Mouse (Mus musculus): ENCODE results near the gene Cabp2. TPM values are rescaled to one million over a fixed set of nuclear protein-coding genes. Genes with fewer than 3 reads are reported as not detected.

Cabp2 gene
- polyA plus RNA-seq, 1 experiment from 2014 or later = not detected

DNA sequence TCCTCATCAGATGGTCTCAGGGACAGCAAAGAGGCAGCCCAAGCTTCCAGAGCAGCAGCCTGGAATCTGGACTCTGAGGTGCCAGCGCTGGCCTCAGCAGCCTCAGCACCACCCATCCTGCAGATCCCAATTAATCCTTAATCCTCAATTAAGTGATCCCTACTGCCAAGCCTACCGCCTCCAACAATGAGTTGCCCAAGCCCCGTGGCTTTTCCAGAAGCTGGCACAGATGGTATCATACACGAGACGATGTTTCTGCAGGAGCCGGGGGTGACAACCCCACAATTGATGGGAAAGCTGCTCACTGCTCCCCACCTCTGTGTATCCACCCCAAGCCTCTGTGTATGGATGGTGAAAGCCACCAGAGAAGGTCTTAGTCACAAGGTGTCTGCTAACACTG, 7.8 kb downstream of the Cabp2 start:
- H3K27me3 ChIP-seq (ENCODE audit: control insufficient read depth, insufficient read depth, low read length) = no peaks in the 10 kb centered on the region
- DNase-seq (ENCODE audit: low spot score) = no peak
- WGBS = 56% methylated on average over 6 of the region's 6 CpGs
- no peaks in the 10 kb centered on the region for H3K9me3 ChIP-seq (ENCODE audit: control insufficient read depth, low read length)
- no peak overlapping the region for H3K9ac ChIP-seq (ENCODE audit: low read length)
- H3K4me3 ChIP-seq (ENCODE audit: low read depth, low read length) = no peak overlapping the region
- TF ChIP-seq EP300 (optimal IDR thresholded peaks at IDR 0.05) (no peak), CTCF (IDR thresholded peaks at IDR 0.05; ENCODE audit: low read depth) (no peak)
- no peak overlapping the region for H3K4me2 ChIP-seq (replicated peaks; ENCODE audit: low read depth)
- no peak for ATAC-seq (ENCODE audit: low FRiP score, low TSS enrichment)
- no peaks in the 10 kb centered on the region for H3K4me1 ChIP-seq (replicated peaks; ENCODE audit: control insufficient read depth, insufficient read depth)
- H3K27ac ChIP-seq (replicated peaks) = no peak overlapping the region
- no peaks in the 10 kb centered on the region for H3K36me3 ChIP-seq (ENCODE audit: control insufficient read depth, insufficient read depth, low read length)

DNA sequence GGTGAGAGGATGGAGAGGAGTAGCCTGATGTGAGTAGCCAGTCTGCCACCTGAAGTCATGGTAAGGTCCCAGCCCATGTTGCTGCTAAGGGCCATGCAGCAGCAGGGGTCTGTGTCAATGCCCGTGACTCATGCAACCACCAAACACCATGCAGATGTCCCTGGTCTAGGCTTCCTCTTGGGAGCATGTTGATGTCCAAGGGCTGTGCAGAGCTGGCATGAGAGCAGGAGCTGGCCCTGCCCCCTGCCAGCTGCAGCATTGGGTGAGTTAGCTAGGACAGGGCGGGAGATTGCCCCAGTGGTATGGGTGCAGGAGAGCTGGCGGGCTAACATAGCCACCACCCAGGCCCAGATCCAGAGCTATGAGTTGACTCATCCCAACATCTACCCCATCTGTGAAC, 9.1 kb downstream of the Cabp2 start:
- Histone ChIP-seq H3K36me3 (ENCODE audit: control insufficient read depth, insufficient read depth, low read length) (no peaks in the 10 kb centered on the region), H3K4me3 (ENCODE audit: low read depth, low read length) (no peak overlapping the region), H3K4me1 (replicated peaks; ENCODE audit: control insufficient read depth, insufficient read depth) (no peaks in the 10 kb centered on the region), H3K9me3 (ENCODE audit: control insufficient read depth, low read length) (no peaks in the 10 kb centered on the region), H3K27me3 (ENCODE audit: control insufficient read depth, insufficient read depth, low read length) (no peaks in the 10 kb centered on the region), H3K9ac (ENCODE audit: low read length) (no peak overlapping the region), H3K27ac (replicated peaks) (no peak overlapping the region), H3K4me2 (replicated peaks; ENCODE audit: low read depth) (no peak overlapping the region)
- TF ChIP-seq EP300 (optimal IDR thresholded peaks at IDR 0.05) = no peak
- no peak for TF ChIP-seq CTCF (IDR thresholded peaks at IDR 0.05; ENCODE audit: low read depth)
- WGBS = 82% methylated on average over 3 of the region's 3 CpGs
- ATAC-seq (ENCODE audit: low FRiP score, low TSS enrichment) (no peak), DNase-seq (ENCODE audit: low spot score) (no peak)

DNA sequence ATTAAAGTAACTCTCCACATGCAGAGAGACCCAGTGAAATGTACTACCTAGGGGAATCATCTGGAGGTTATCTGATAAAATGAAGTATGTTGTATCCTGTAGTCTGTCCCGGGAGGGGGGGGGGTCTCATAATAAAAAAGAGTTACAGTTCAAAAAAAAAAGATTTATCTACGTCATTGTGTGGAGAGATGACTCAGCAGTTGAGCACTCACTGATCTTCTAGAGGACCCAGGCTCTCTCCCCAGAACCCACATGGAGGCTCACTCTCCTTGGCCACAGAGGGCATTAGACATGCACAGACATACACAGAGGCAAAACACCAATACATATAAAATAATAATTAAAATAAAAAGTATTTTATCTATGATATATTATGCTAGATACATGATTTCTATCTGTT, 10.0 kb downstream of the Cabp2 start:
- Histone ChIP-seq H3K27ac (replicated peaks) (no peak overlapping the region), H3K36me3 (ENCODE audit: control insufficient read depth, insufficient read depth, low read length) (no peaks in the 10 kb centered on the region), H3K4me3 (ENCODE audit: low read depth, low read length) (no peak overlapping the region), H3K27me3 (ENCODE audit: control insufficient read depth, insufficient read depth, low read length) (no peaks in the 10 kb centered on the region), H3K4me1 (replicated peaks; ENCODE audit: control insufficient read depth, insufficient read depth) (0 out of 2 replicates have a peak, but pooled peaks cover under 1% of the 10 kb centered on the region), H3K9me3 (ENCODE audit: control insufficient read depth, low read length) (no peaks in the 10 kb centered on the region), H3K4me2 (replicated peaks; ENCODE audit: low read depth) (no peak overlapping the region), H3K9ac (ENCODE audit: low read length) (no peak overlapping the region)
- DNase-seq (ENCODE audit: low spot score) (no peak), ATAC-seq (ENCODE audit: low FRiP score, low TSS enrichment) (no peak)
- 55% methylated on average over 2 of the region's 2 CpGs for WGBS
- no peak for TF ChIP-seq EP300 (optimal IDR thresholded peaks at IDR 0.05)
- TF ChIP-seq CTCF (IDR thresholded peaks at IDR 0.05; ENCODE audit: low read depth) = no peak

DNA sequence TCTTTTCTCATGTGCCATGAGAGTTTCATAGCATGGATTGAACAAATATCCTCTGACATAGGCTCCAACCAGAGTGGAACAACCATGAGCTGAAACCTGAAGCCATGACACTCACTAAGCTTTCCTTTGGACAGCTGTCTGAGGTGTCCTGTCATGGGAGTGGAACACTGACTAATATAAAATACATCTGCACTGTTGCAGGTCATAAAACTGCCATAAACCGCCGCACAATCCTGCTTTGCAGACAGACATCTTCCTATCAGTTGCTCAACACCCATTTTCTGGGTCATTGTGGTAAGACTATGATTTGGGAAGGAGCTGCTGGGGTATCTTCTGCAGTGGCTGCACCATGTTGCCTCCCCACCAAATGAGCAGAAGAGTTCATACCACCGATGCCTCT, 11.4 kb downstream of the Cabp2 start:
- ATAC-seq (ENCODE audit: low FRiP score, low TSS enrichment) (no peak), DNase-seq (ENCODE audit: low spot score) (no peak)
- 86% methylated on average over 3 of the region's 3 CpGs for WGBS
- Histone ChIP-seq H3K36me3 (ENCODE audit: control insufficient read depth, insufficient read depth, low read length) (no peaks in the 10 kb centered on the region), H3K27ac (replicated peaks) (no peak overlapping the region), H3K27me3 (ENCODE audit: control insufficient read depth, insufficient read depth, low read length) (no peaks in the 10 kb centered on the region), H3K9me3 (ENCODE audit: control insufficient read depth, low read length) (no peaks in the 10 kb centered on the region), H3K4me1 (replicated peaks; ENCODE audit: control insufficient read depth, insufficient read depth) (0 out of 2 replicates have a peak, but pooled peaks cover 3% of the 10 kb centered on the region), H3K4me3 (ENCODE audit: low read depth, low read length) (no peak overlapping the region), H3K9ac (ENCODE audit: low read length) (no peak overlapping the region), H3K4me2 (replicated peaks; ENCODE audit: low read depth) (no peak overlapping the region)
- TF ChIP-seq EP300 (optimal IDR thresholded peaks at IDR 0.05) (no peak), CTCF (IDR thresholded peaks at IDR 0.05; ENCODE audit: low read depth) (no peak)

DNA sequence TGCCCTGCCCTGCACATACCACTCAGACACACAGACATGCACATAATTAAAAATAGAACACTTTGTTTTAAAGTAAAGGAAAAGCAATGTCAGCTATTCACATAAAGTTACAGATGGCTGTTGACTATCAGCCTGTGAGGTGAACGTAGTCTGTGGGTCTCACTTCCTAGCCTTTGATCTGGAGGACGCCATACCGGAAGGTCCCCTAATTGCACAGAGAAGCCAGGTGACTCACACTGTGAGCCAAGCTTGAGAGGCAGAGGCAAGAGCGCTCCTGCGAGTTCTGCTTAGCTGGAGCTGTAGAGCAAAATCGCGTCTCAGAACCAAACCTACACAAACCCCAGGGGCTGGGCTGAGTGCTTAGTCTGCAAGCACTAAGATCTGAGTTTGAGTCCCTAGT, 12.4 kb downstream of the Cabp2 start:
- no peak overlapping the region for H3K27ac ChIP-seq (replicated peaks)
- no peaks in the 10 kb centered on the region for H3K27me3 ChIP-seq (ENCODE audit: control insufficient read depth, insufficient read depth, low read length)
- H3K4me1 ChIP-seq (replicated peaks; ENCODE audit: control insufficient read depth, insufficient read depth) = peaks cover 8% of the 10 kb centered on the region; the same call in 1 of the 2 replicates
- no peaks in the 10 kb centered on the region for H3K9me3 ChIP-seq (ENCODE audit: control insufficient read depth, low read length)
- ATAC-seq (ENCODE audit: low FRiP score, low TSS enrichment) = no peak
- no peak for DNase-seq (ENCODE audit: low spot score)
- no peak overlapping the region for H3K4me3 ChIP-seq (ENCODE audit: low read depth, low read length)
- TF ChIP-seq EP300 (optimal IDR thresholded peaks at IDR 0.05) (no peak), CTCF (IDR thresholded peaks at IDR 0.05; ENCODE audit: low read depth) (no peak)
- no peak overlapping the region for H3K9ac ChIP-seq (ENCODE audit: low read length)
- no peaks in the 10 kb centered on the region for H3K36me3 ChIP-seq (ENCODE audit: control insufficient read depth, insufficient read depth, low read length)
- 64% methylated on average over 7 of the region's 7 CpGs for WGBS
- H3K4me2 ChIP-seq (replicated peaks; ENCODE audit: low read depth) = no peak overlapping the region

DNA sequence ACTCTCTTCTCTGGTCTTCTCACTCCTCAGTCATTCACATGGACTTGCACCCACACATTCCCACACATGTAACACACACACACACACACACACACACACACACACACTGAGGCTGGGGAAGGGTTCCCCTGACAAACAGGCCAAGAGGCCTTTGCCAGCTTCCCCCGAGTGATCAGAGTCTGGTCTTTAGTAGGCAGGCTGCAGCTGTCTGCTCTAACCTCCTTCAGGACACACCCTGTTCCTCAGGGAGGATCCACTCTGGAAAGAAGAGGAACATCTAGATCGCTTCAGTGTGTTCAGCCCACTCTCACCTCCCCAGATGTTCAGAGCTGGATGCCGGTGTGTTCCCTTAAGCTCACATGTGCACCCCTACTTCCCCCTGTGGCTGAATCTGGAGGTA, 13.0 kb downstream of the Cabp2 start:
- no peaks in the 10 kb centered on the region for H3K9me3 ChIP-seq (ENCODE audit: control insufficient read depth, low read length)
- H3K27me3 ChIP-seq (ENCODE audit: control insufficient read depth, insufficient read depth, low read length) = no peaks in the 10 kb centered on the region
- no peak overlapping the region for H3K27ac ChIP-seq (replicated peaks)
- no peak overlapping the region for H3K4me3 ChIP-seq (ENCODE audit: low read depth, low read length)
- H3K4me2 ChIP-seq (replicated peaks; ENCODE audit: low read depth) = no peak overlapping the region
- H3K9ac ChIP-seq (ENCODE audit: low read length) = no peak overlapping the region
- TF ChIP-seq EP300 (optimal IDR thresholded peaks at IDR 0.05) = no peak
- no peak for TF ChIP-seq CTCF (IDR thresholded peaks at IDR 0.05; ENCODE audit: low read depth)
- ATAC-seq (ENCODE audit: low FRiP score, low TSS enrichment) (no peak), DNase-seq (ENCODE audit: low spot score) (no peak)
- H3K4me1 ChIP-seq (replicated peaks; ENCODE audit: control insufficient read depth, insufficient read depth) = peaks cover 12% of the 10 kb centered on the region
- no peaks in the 10 kb centered on the region for H3K36me3 ChIP-seq (ENCODE audit: control insufficient read depth, insufficient read depth, low read length)
- 56% methylated on average over 3 of the region's 3 CpGs for WGBS
